Mouse (Mus musculus) gastrocnemius, adult 18-20 months (tissue): Measurements from ENCODE around the gene Hsf3. TPM values are rescaled to one million over a fixed set of nuclear protein-coding genes. Genes with fewer than 3 reads are reported as not detected.
"Not testable (repeated sequence)": the region's sequence is repeated elsewhere in the genome, so short reads cannot be mapped to it uniquely, and the experiment has no call there.

ENCODE experiments used
- DNase-seq: peaks from one replicate; pipeline ENCODE4 v3.0.0; 2021; ENCODE audit warnings: low spot score
- long read RNA-seq, 2 experiments: library from polyadenylated mRNA; stranded (forward); transcript quantifications; one replicate each; pipeline ENCODE4 v2.0.0; 2021
- total RNA-seq, 2 experiments: library from RNA; stranded (reverse); gene quantifications; 2 replicates each; pipeline ENCODE4 v1.2.3; 2021

Hsf3 gene
- total RNA-seq = not detected
- long read RNA-seq, experiment 1 = 0 reads
- long read RNA-seq, experiment 2 = 0 reads

DNA sequence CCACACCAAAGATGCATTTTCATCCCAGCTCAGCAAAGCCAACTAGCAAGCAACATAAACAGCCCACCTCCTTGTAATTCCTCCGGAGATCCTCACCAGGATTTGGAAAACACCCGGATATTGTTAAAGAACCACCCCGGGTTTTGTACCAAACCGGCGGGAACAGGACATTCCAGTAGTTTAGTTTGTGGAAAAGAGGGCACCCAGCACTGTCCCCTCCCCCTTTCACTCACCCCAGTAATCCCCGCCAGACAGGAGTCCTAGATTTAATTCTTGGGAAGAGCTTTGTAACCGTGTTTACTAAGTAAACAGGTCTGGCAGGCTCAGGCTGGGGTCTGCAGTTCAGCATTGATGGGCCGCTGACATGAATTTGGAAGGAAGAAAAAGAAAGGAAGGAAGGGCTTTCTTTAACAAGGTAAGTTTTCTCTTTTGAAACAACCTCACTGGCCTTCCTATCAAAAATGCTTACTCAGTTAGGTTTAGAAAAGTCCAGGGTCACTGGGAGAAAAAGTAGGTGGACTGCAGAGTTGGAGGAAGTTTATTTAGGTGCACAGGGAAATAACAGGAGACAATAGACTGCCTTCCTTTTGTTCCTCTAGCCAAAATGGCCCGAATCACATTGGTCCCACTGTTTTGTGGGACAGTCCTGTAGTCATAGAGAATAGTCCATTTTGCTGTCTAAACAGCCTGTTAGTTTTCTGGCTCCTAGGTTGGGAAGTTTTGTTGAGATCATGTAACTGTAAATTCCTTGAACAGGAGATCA lies at the start of gene Hsf3:
Gene Hsf3, minus strand, starts transcription at position 94 of the 763 bp plus-strand sequence.
- DNase-seq = peak; percentile 0

DNA sequence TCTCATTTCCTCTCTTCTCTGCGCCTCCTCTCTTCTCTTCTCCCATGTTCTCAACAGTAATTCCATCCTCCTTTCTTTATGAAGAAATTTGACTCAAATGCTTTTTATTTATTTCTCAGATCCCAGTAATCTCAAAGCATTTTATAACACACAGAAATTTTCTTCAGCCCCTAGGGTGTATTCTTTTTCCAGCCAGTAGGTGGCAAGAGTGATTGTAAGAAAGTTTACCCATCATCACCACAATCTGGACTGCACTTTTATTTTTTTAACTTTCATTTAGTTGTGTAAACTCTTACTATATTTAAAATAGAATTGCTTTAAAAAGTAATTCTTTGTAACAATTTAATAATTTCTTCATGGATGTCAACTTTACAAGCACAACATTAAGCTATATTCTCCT lies 45.5 kb upstream of the Hsf3 start:
- DNase-seq = no peak

DNA sequence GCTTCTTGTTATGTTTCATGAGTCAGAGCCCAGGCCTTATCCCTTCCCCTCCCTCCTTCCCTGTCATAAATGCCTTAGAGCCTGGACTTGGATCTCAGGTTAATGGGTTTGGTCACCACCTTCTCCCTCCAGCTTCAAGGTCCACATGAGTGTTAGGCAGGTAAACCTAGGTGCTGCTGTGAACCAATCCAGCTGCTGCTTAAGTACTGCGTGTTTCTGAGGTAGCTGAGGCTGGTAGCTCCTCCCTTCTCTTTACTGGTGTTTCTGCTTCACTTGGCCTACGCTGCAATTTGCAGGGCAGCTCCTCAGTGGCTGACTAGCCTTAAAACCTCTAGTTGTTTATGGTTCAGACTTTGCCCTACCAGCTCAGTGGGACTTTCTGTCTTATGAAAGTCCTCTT lies 945 bp downstream of the Hsf3 start, which contains the start of gene Heph:
Gene Heph, plus strand, starts transcription at position 211 of the 400 bp plus-strand sequence.
- no peak for DNase-seq

DNA sequence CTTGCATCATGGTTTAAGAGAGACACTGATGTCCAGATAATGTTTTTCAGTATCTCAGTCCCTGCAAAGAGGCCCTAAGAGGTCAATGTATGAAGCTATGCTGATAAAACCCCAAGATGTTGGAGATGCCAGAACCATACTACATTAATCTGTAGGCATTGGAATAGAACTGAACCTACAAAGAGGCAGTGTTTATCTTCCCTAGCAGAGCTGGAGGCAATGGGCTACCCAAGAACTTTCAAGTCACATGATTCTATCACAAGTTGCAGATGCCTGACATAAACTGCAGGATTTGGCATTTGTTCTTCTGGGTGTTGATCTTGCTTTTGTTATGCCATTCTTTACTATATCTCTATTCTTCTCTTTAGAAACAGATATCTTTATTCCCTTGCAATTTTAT lies 36.7 kb downstream of the Hsf3 start:
- no peak for DNase-seq

DNA sequence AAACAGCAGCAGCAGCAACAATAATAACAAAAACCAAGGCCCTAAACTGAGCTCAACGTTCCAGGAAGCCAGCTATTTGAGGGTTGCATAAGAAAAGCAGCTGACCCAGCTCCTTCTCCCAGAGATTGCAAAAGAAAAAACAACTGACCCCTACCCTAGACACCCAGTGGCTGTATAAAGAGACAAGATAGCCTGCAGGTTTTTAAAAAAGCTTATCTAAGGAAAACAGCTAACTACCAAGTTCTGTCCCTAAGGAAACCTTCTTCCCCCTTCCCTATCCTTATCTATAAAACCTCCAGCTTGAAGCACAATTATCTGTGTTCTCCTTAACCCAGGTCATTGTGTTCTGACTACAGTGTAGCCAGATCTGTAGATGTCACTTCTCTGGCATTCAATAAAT lies 38.4 kb downstream of the Hsf3 start:
- DNase-seq = no peak

DNA sequence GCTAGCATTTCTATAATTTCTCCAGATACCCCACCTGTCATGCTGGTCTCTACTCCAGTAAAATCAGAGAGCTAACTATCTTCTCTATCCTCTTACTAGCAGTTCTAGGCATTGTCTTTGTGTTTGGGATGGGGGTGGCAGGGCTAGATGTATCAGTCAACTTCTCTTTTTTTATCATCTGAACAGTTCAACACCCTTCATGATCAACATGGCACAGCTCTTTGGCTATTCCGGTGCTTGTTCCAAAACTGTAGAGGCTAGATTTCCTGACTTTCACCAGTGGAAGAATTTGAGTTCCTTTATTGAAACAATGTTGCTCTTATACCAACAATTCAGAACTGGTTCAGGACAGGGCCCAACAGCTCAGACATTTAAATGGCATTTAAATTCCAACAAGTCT lies 39.1 kb downstream of the Hsf3 start:
- no peak for DNase-seq

DNA sequence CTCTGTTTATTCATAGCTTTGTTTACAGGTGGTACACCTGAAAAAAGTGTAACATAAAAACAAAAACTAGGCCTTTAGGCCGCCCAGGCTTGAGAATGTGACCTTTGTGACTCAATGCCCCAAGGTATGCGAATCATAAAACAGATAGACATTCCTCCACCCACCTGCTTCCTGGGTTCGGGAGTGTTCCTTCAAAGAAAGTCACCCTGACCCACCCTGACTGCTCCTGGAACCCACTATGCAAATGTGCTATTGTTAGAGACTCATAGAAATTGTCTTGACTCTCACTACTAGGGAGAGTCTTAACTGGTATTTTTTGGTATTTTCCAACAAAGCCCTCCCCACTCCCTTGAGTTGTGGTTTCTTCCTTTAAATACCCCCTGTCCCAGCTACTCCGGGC lies 40.7 kb downstream of the Hsf3 start:
- not testable (repeated sequence) for DNase-seq

DNA sequence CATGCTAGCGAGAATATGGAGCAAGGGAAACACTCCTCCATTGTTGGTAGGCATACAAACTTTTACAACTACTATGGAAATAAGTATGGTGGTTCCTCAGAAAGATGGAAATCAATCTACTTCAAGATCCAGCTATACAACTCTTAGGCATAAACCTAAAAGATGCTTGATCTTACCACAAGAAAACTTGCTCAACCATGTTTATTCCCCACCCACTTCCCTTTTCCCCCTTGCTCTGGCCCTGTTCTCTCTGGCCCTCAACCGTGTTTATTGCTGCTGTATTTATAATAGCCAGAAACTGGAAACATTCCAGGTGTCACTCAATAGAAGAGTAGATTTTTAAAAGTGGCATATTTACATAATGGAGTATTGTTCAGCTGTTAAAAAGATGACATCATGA lies 117.0 kb downstream of the Hsf3 start:
- DNase-seq = no peak

DNA sequence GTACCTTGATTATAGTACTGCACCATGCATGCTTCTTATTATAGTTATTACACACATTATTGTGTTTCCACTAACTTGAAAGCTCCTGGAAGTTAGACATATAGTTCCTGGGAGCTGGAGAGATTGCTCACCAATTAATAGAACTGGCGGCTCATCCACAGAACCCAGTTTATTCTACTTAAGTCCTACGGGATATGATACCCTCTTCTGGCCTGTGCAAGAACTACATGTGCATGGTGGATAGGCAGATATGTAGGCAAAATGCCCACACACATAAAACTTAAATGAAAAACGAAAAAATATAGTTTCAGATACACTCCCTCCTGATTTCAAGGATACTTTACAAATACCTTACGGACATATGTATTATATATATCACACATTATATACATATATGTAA lies 126.3 kb downstream of the Hsf3 start:
- peak; percentile 0 for DNase-seq

DNA sequence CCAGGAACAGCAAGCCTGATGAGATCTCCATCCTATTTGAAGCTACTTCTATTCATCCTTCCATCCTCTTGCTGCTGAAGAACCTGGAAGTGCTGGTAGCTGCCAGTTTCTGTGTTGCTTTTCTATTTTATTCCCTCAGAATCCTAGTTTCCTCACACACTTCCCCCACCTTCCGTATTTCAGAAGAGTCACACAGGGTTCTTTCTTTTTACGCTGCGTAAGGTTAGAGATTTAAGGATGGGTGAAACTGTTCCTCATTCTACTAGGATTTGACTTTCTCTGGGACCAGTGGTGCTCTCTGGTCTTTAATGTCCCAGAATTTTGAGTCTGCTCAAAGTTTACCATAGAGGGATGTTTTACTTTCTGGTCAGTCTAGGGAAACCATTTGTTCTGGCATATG lies 162.8 kb downstream of the Hsf3 start, which contains the start of gene Vsig4:
Gene Vsig4, minus strand, starts transcription at position 101 of the 400 bp plus-strand sequence.
- DNase-seq = no peak

DNA sequence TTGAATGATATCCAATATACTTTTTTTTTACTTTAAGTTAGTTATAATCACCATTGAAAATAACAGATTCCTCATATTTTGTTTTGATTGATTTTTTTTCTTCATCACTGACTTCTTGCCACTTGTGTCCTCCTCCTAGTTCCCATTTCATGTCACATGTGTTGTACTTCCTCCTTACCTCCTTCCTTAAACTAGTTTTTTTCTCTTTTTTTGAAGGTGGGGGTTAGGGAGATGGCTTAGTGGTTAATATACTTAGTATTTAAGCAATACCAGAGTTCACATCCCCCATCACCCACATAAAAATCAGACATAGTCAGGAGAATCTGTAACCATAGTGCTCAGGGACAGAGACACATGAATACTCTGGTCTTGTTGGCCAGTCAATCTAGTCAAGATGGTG lies 199.6 kb downstream of the Hsf3 start:
- no peak for DNase-seq

Other genes starting within 250 kb of the Hsf3 start
- gene Vsig4, start 162.9 kb downstream of the Hsf3 start, total RNA-seq = not detected
- under 1 TPM; 0.41 to 0.66 TPM for gene Heph, start 935 bp downstream of the Hsf3 start, total RNA-seq